Mouse (Mus musculus) hindbrain, embryonic 10.5 days (tissue): ENCODE measurements around the gene Sult6b2. TPM values are rescaled to one million over a fixed set of nuclear protein-coding genes. Genes with fewer than 3 reads are reported as not detected.
A peak's percentile ranks its signal among the peaks of the same experiment; 100 is the strongest.

Experiments
- DNase-seq: peaks from one replicate; pipeline ENCODE4 v3.0.0-alpha.2; 2017; ENCODE audit warnings: low spot score
- H3K27ac ChIP-seq: fragments of 300-500 bp; sonication (generic); 2 replicates; pipeline ENCODE4 v1.5.1; 2016; ENCODE audit warnings: mild to moderate bottlenecking, moderate library complexity
- H3K27me3 ChIP-seq: fragments of 300-500 bp; sonication (generic); 2 replicates; pipeline ENCODE4 v1.6.1; 2016; ENCODE audit warnings: mild to moderate bottlenecking; ENCODE audit not compliant: poor library complexity, insufficient read depth, severe bottlenecking
- H3K36me3 ChIP-seq: fragments of 300-500 bp; sonication (generic); 2 replicates; pipeline ENCODE4 v1.6.1; 2016; ENCODE audit warnings: mild to moderate bottlenecking, moderate library complexity
- H3K4me1 ChIP-seq: fragments of 300-500 bp; sonication (generic); replicated peaks from 2 replicates; pipeline ENCODE4 v1.6.1; 2016; ENCODE audit warnings: mild to moderate bottlenecking
- H3K4me3 ChIP-seq: fragments of 300-500 bp; sonication (generic); 2 replicates; pipeline ENCODE4 v1.5.1; 2016; ENCODE audit warnings: mild to moderate bottlenecking, moderate library complexity
- H3K9me3 ChIP-seq: fragments of 300-500 bp; sonication (generic); 2 replicates; pipeline ENCODE4 v1.6.1; 2016; ENCODE audit warnings: mild to moderate bottlenecking, moderate library complexity
- WGBS: fragments of 180-500 bp; shearing (Covaris S2); methylation state at CpG from one replicate; pipeline ENCODE4 v1.1.7; 2016; 5-methylcytosine and 5-hydroxymethylcytosine counted together
- polyA plus RNA-seq: library from polyadenylated mRNA; unstranded; fragments of >200 nt; fragmentation: Nextera tagmentation; extraction: Ambion mirVana; gene quantifications from 2 replicates; pipeline ENCODE4 v1.2.1, GENCODE M21; 2016

Sult6b2 gene
- polyA plus RNA-seq, 1 experiment from 2014 or later = 0.07 TPM

DNA sequence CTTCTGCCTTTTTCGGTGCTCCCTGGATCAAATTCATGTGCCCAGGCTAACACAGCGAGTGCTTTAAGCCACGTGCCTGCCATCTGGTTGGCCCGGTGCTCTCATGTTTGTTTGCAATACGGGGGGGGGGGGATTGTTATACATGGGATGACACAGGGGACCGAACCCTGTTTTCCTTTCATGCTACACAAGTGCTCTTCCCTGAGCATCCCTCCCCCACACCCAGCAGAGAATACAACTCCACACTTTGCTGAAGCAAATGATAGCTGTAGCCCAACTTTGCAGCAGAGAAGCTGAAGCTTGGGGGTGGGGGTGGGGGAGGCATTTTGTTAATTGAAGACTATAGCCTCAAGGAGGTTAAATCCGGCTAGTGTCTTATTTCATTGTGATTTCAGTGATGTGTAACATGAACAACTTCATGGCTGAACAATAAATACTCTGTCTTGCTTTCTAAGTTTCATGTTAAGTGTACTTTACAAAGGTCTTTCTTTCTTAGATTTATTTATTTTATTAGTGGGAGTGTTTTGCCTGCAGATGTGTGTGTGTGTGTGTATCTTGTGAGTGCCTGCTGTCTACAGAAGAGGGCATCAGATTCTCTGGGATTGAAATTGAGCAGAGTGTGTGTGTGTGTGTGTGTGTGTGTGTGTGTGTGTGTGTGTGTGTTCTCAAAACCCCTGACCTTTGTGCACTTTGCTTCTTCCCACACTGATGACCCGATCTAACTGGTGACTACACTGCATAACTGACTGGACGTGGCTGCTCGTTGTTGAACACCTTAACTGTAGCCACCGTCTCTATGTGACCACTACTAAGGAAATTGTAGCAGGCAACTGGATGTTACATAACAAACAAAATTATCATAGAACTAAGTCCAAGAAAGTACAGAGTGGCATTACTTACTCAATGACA lies 1.4 kb downstream of the Sult6b2 start:
- H3K36me3 ChIP-seq = no peaks in the 10 kb centered on the region
- peak; percentile 18 for DNase-seq
- WGBS = 53% methylated on average over 11 of the region's 11 CpGs
- peaks cover 34% of the 10 kb centered on the region for H3K4me1 ChIP-seq
- H3K27me3 ChIP-seq = 0 out of 2 replicates have a peak, but pooled peaks cover 5% of the 10 kb centered on the region
- no peak overlapping the region for H3K27ac ChIP-seq
- H3K4me3 ChIP-seq = no peak overlapping the region
- no peaks in the 10 kb centered on the region for H3K9me3 ChIP-seq

DNA sequence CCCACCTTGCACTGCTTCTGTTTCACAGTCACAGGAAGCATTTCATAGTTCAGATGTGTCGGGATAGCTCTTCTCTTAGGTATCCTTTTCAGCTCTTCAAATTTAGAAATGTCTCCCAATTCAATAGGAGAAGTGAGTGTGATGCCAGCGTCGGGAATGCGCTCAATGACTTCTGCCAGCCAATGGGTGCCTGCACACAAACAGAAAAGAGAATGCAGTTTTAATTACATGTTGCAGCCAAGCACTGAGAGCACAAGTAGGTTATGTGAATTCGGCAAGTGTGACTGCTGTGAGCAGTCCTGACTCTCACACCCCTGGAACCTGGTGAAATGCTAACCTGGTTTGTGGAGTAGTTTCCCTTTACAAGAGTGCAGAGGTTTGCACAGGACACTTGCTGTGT lies 2.6 kb downstream of the Sult6b2 start:
- Histone ChIP-seq H3K4me3 (no peak overlapping the region), H3K27me3 (0 out of 2 replicates have a peak, but pooled peaks cover 5% of the 10 kb centered on the region), H3K9me3 (no peaks in the 10 kb centered on the region), H3K36me3 (no peaks in the 10 kb centered on the region), H3K4me1 (peaks cover 36% of the 10 kb centered on the region), H3K27ac (0 out of 2 replicates have a peak overlapping the region, but pooled peaks have one; percentile 5)
- no peak for DNase-seq
- 85% methylated on average over 5 of the region's 5 CpGs for WGBS

DNA sequence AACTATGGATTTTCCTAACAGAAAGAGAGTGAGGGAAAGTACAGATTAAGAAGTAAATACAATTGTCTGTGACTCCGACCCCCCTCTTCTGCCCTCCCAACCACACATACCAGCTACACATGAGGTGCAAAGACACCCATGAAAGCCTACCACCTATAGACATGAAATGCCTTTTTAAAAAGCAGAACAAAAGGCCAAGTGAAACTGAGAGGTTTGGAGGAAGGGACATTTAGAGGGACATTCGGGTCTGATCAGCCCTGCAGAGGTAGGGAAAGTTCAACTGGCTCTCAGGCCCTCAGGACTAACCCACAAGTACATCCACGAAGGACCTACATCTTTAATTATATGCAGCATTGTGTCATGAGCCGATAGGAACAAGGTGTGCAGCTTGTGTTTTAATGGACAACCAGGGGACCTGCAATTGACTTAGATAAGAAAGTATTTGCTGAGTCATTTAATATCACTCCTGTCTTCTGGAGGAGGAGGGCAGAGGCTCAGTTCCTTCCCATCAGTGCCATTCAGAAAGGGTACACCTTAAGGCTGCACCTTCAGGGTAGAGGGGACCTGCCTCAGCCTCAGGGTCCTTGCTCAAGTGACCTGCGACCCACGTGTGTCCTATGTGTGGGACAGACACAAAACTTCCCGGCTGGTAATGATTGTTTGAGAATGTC lies 4.5 kb downstream of the Sult6b2 start:
- no peaks in the 10 kb centered on the region for H3K9me3 ChIP-seq
- H3K27ac ChIP-seq = no peak overlapping the region
- H3K27me3 ChIP-seq = 0 out of 2 replicates have a peak, but pooled peaks cover 5% of the 10 kb centered on the region
- WGBS = 80% methylated on average over 7 of the region's 7 CpGs
- no peak overlapping the region for H3K4me3 ChIP-seq
- peaks cover 39% of the 10 kb centered on the region for H3K4me1 ChIP-seq
- DNase-seq = no peak
- H3K36me3 ChIP-seq = no peaks in the 10 kb centered on the region

DNA sequence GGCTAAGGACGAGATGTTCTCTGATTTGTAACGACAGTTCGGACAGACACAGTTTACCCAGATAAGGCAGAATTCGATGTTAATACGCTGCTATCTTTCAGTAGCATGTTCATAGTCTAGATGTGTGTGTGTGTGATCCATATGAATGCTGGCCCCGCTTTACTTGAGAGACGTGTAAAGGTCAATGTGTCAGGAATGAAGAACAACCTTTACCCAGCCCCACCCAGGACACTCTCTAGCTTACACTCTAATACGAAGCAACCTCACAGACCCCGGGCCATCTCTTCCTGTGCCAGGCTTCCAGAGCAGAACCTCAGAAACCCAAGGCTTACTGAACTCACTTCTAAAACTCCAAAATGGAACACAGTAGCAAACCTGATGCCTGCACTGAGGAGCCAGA lies 5.5 kb downstream of the Sult6b2 start:
- no peak for DNase-seq
- Histone ChIP-seq H3K9me3 (no peaks in the 10 kb centered on the region), H3K4me3 (no peak overlapping the region), H3K36me3 (no peaks in the 10 kb centered on the region), H3K27ac (peak overlapping the region; percentile 35; the same call in 1 of the 2 replicates), H3K27me3 (0 out of 2 replicates have a peak, but pooled peaks cover 5% of the 10 kb centered on the region), H3K4me1 (peaks cover 41% of the 10 kb centered on the region)
- WGBS = 61% methylated on average over 9 of the region's 9 CpGs

DNA sequence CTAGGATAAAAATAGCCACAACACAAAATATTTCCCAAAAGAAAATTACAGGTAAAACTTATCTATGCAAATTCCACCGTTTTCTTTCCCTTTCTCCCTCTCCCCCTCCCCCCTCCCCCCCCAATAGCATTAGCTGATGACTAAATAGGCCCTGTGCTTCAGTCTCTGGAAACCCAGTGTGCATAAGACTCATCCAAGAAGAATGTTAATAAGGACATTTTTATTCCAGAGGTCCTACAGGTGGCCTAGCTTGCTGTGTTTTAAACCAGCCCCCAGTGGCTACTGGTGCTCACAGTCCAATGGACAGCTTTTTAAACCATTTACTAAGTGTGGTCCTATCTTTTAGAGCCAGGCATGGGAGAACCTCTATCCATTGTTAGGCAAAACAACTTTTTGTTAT lies 6.3 kb downstream of the Sult6b2 start:
- Histone ChIP-seq H3K4me3 (no peak overlapping the region), H3K9me3 (no peaks in the 10 kb centered on the region), H3K27ac (no peak overlapping the region), H3K36me3 (no peaks in the 10 kb centered on the region), H3K4me1 (peaks cover 46% of the 10 kb centered on the region), H3K27me3 (0 out of 2 replicates have a peak, but pooled peaks cover 5% of the 10 kb centered on the region)
- 79% methylated on average over 1 of the region's 1 CpGs for WGBS
- DNase-seq = no peak

- Histone ChIP-seq H3K4me3 (no peak overlapping the region), H3K9me3 (no peaks in the 10 kb centered on the region), H3K27me3 (no peaks in the 10 kb centered on the region; the same call in 1 of the 2 replicates), H3K4me1 (peaks cover 38% of the 10 kb centered on the region), H3K27ac (no peak overlapping the region), H3K36me3 (no peaks in the 10 kb centered on the region)
- no peak for DNase-seq
- 83% methylated on average over 15 of the region's 15 CpGs for WGBS
These were observed 8.5 kb downstream of the Sult6b2 start for GRCm38 (mm10) chr6:142795655-142796441.

- WGBS = 92% methylated on average over 9 of the region's 9 CpGs
- no peaks in the 10 kb centered on the region; the same call in 1 of the 2 replicates for H3K27me3 ChIP-seq
- no peak overlapping the region for H3K4me3 ChIP-seq
- no peak for DNase-seq
- H3K36me3 ChIP-seq = no peaks in the 10 kb centered on the region
- peaks cover 38% of the 10 kb centered on the region for H3K4me1 ChIP-seq
- no peak overlapping the region for H3K27ac ChIP-seq
- H3K9me3 ChIP-seq = no peaks in the 10 kb centered on the region
These were observed 9.2 kb downstream of the Sult6b2 start for GRCm38 (mm10) chr6:142795087-142795486.

GRCm38 (mm10) chr6:142793468-142793867 lies 10.8 kb downstream of the Sult6b2 start:
- no peaks in the 10 kb centered on the region; the same call in 1 of the 2 replicates for H3K27me3 ChIP-seq
- no peaks in the 10 kb centered on the region for H3K36me3 ChIP-seq
- H3K4me3 ChIP-seq = no peak overlapping the region
- H3K27ac ChIP-seq = 0 out of 2 replicates have a peak overlapping the region, but pooled peaks have one; percentile 45
- no peaks in the 10 kb centered on the region for H3K9me3 ChIP-seq
- 23% methylated on average over 7 of the region's 7 CpGs for WGBS
- DNase-seq = peak; percentile 45
- peaks cover 32% of the 10 kb centered on the region for H3K4me1 ChIP-seq

DNA sequence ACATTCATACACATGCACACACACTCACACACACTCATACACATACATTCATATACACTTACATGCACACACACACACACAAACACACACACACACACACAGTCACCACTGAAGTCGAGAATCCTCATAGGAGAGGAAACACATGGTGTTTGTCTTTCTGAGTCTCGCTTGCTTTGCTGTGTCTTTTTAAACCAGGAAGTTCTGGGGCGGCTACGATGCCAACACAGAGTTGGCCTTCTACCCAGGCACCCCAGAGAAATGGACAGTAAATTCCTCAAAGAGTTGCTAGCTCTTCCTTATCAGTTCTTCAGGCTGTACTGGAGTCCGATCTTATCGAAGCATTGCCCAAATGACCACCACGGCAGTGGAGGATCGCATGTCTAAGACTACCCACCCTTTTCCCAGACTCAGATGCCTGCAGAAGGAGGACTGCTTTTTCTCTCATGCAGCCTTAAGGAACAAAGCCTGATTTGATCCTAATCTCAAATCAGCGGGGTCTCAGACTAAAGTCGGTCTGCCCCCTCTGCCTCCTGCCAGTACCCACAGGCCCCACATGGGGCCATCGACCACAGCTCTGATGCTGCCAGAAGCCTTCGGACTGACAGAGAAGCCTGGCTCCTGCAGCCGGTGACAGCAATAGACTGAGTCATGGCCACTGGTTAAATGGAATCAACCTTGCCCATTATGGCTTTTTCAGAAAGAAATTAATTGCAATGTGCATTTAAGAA lies 11.9 kb downstream of the Sult6b2 start:
- WGBS = 49% methylated on average over 13 of the region's 13 CpGs

DNA sequence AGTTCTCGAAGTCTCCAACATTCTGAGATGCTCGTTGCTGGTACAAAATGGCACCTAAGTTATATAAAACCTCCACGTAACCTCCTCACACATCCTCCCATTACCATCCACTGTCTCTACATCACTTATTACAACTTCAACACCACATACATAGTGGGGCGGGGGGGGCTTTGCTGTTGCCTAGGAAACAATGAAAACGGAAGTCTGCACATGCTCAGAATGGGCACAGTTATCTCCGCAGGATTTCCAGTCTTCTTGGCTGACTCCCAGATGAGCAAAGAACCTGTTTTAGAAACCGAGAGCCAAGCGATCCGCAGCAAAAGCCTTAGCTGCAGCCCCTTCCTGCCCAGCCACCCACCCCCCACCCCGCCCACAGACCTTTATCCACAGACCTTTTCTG lies 14.6 kb downstream of the Sult6b2 start:
- H3K9me3 ChIP-seq = no peaks in the 10 kb centered on the region
- DNase-seq = no peak
- H3K4me3 ChIP-seq = no peak overlapping the region
- 89% methylated on average over 10 of the region's 10 CpGs for WGBS
- H3K4me1 ChIP-seq = peaks cover 20% of the 10 kb centered on the region
- H3K36me3 ChIP-seq = no peaks in the 10 kb centered on the region
- H3K27ac ChIP-seq = no peak overlapping the region
- no peaks in the 10 kb centered on the region; the same call in 1 of the 2 replicates for H3K27me3 ChIP-seq

More for the DNA sequence above, 11.9 kb downstream of the Sult6b2 start:
- Histone ChIP-seq H3K4me3 (no peak overlapping the region), H3K36me3 (no peaks in the 10 kb centered on the region), H3K9me3 (no peaks in the 10 kb centered on the region), H3K27ac (peak overlapping the region; percentile 69; the same call in 1 of the 2 replicates), H3K4me1 (peaks cover 24% of the 10 kb centered on the region), H3K27me3 (no peaks in the 10 kb centered on the region; the same call in 1 of the 2 replicates)
- peak; percentile 18 for DNase-seq

GRCm38 (mm10) chr6:142788042-142788987 lies 16.0 kb downstream of the Sult6b2 start:
- Histone ChIP-seq H3K4me3 (no peak overlapping the region), H3K27ac (no peak overlapping the region; the same call in 1 of the 2 replicates), H3K36me3 (no peaks in the 10 kb centered on the region), H3K9me3 (no peaks in the 10 kb centered on the region), H3K4me1 (peaks cover 13% of the 10 kb centered on the region), H3K27me3 (no peaks in the 10 kb centered on the region; the same call in 1 of the 2 replicates)
- no peak for DNase-seq
- WGBS = 60% methylated on average over 18 of the region's 18 CpGs
